Mouse (Mus musculus) urinary bladder, postnatal 36 days (tissue): ENCODE results near the gene Clba1.

Experiments
- DNase-seq, 2 experiments: peaks; one replicate each; pipeline ENCODE4 v3.0.0; 2022; ENCODE audit warnings: low spot score in 2 of 2, mixed read lengths in 1 of 2

The Clba1 gene

DNA sequence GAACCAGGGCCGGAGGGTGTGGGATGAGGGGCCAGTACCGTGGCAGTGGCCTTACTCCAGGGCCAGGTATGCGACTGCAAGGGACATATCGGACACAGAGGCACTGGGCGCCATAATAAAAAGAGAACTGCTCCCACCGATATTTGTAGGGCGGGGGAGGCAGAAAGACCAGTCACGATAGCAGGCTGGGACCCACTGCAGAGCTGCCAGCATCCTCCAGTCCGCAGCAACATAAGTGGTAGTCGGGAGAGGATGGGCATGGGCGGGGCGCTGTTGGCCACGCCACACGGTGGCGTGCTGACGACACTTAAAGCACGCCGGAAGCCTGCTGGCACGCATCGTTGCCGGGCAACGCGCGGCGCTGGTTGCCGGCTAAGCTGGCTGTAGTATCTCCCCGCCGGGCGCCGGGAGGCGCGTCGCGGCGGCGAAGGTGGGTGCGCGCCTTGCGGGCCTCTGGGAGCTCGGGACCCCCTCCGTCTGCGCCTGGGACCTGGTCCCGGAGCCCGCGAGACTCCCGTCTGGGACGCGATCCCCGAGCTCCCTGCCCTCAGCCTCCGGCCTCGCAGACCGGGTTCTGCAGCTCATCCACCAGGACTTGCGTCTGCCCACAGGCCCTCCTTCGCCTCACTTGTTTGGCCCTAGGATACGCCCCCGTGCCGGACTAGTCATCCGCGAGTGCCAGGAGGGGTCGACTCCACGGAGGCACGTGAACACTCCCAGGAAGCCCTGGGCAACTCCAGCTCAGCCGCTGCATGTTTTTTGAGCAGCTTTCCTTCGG is at the start of gene Clba1:
Gene Clba1, plus strand, starts transcription at position 351 of the 778 bp plus-strand sequence.
- DNase-seq = peak; percentile 84 to 88

DNA sequence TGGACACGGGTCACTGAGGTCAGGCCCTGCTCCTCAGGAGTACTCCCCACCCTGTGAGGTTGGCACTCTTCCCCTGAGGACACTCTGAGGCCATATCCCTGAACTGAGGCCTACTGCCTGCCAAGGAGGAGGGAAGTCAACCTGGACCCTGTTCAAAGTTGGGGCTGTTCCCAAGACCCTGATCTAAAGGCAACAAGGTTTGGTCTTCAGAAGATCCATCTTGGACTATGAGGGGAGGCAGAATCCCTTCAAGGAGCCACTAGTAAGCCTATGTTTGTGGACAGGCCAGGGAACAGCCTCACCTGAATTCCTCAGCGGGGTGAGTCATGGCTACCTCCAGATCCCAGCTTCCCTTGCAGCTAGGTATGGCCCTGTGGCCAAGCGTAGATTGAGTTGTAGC is 49.3 kb upstream of the Clba1 start:
- no peak for DNase-seq

GRCm38 (mm10) chr12:112760154-112760926 is 48.4 kb upstream of the Clba1 start, which contains the start of gene Pld4:
Gene Pld4, plus strand, starts transcription at chr12:112760655.
- no peak for DNase-seq

GRCm38 (mm10) chr12:112761411-112761810 is 47.3 kb upstream of the Clba1 start:
- DNase-seq = no peak

DNA sequence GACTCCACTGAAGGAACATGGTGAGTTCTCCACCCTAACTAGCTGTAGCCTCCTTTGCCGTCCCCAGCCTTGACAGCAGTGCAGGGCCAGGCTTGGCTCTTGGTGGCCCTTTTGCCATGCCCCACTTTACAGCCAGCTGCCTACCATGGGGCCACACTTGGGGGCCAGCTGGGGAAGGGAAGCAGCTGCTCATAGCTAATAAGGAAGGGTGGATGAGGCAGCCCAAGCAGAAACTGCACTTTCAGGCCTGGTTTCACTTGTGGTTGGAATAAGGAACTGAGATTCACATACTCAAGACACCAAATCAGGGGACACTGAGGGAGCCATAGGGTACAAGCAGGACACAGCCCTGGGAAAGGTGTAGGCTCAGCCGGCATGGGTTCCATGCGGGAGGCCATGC is 46.7 kb upstream of the Clba1 start:
- no peak for DNase-seq

DNA sequence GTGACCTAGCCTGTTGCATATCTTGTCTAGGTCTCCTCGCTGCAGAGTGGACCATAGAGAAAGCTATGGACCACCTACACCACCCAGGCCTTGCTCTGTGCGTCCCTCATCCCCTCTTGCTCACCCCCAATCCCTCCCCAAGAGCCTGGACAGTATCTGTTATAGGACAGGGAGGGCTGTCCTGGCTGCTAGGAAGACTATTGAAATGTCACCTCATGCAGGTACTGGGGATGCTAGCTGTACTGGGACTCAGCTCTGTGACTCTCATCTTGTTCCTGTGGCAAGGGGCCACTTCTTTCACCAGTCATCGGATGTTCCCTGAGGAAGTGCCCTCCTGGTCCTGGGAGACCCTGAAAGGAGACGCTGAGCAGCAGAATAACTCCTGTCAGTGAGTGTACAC is 45.6 kb upstream of the Clba1 start:
- no peak for DNase-seq

- no peak for DNase-seq
Measured at GRCm38 (mm10) chr12:112764141-112764540, 44.6 kb upstream of the Clba1 start.

DNA sequence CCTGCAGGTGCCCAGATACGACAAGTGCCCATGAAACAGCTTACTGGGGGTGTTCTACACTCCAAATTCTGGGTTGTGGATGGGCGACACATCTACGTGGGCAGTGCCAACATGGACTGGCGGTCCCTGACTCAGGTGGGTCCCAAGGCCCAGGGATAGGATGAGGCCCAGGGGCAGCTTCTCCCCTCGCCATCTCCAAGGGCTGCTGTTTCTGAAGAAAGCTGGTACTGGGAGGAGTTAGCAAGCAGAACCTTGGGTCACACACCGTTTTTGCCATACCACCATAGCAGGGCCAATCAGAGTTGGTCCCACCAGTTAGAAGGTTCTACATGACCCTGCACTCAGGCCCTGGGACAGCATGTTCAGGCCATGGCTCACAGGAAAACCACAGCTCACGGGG is 43.7 kb upstream of the Clba1 start:
- no peak for DNase-seq

- no peak for DNase-seq
Measured at GRCm38 (mm10) chr12:112766586-112766985, 42.2 kb upstream of the Clba1 start.

GRCm38 (mm10) chr12:112767036-112767890 is 41.5 kb upstream of the Clba1 start:
- no peak for DNase-seq

GRCm38 (mm10) chr12:112768166-112768565 is 40.6 kb upstream of the Clba1 start:
- no peak for DNase-seq

DNA sequence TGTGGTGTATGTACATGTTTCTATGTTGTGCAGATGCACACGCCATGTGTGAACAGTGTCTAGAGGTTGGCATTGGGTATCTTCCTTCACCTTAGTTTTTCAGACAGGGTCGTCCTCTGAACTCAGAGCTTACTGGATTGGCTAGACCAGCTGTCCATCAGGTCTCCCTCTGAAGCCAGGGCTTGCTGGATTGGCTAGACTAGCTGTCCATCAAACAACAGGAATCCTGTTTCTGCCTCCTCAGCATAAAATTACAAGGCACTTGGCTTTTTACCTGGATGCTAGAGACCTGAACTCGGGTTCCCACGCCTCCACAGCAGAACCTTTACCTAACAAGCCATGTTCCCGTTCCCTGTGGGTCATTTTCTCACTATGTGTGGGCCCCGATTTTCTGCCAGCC is 39.7 kb upstream of the Clba1 start:
- DNase-seq = no peak

GRCm38 (mm10) chr12:112769751-112770150 is 39.0 kb upstream of the Clba1 start:
- DNase-seq = no peak

GRCm38 (mm10) chr12:112770396-112770795 is 38.3 kb upstream of the Clba1 start:
- no peak for DNase-seq

- no peak for DNase-seq
Measured at GRCm38 (mm10) chr12:112772306-112772705, 36.4 kb upstream of the Clba1 start.

- DNase-seq = no peak
Measured at GRCm38 (mm10) chr12:112773366-112773765, 35.4 kb upstream of the Clba1 start.

DNA sequence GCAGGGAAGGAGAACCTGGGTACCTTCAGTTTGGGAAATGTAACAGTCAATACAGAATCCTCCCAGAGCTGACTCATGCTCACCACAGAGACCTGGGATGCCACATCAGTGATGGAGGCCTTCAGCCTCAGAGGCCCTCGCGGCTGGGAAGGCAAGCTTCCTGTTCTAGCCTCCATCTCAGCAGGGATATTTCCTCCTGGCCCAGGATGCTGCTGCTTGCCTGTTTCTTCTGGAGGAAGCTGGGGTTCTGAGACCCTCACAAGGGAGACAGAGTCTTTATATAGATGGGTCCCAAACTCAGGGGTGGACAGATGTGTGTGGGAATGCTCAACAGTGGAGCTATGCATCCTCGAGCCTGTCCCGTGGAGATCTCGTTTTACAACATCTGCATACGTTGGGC is 34.7 kb upstream of the Clba1 start:
- no peak for DNase-seq

- DNase-seq = no peak
Measured at GRCm38 (mm10) chr12:112774481-112774880, 34.3 kb upstream of the Clba1 start.

DNA sequence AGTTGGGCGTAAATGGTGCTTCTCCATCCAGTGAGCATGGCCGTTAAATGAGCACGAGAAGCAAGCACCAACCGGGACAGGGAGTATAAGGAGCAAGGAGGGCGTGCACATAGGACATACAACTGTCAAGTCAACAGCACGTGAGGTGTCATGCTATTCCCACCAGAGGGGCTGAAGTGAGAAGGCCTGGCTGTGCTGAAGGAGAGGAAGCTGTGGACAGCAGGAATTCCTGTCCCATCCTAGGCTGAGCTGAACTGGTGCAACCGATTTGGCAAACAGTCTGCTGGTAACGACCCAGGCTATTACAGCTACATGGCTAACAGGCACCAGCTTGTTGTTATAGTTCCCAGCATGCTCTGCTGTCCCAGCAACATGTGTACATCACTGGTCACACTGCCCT is 17.7 kb upstream of the Clba1 start:
- DNase-seq = no peak

DNA sequence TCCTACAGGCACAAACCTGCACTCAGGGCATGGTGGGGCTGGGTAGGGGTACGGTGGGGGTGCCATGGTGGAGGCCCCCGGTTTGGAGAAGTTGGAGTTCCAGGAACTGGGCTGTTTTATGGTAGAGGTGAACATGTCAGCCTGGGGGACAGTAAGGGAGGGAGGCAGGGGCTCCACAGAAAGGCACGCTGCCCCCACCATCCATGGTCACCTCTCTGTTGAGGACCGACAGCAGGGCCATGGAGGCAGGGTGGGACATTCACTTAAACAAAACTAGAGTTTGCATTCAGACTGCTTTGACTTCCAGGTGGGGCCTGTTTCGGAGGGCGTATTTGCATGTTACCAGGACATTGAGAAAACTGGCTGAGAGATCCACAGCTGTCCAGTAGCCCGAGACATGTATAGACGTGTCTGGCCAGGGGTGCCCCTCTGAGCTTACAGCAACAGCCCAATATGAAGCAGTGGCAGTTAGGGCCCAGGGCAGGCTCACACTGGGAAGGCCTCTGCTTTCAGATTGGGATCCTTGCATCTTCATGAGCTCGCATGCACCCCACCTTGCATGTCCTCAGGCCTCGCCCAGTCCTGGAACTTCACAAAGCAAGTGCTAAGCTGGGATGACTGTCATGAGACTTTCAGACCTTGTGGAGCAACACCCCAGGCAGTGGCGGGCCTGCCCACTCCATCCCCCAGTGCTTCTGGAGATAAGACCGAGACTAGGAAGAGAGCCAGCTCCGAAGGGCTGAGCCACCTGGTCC is 15.0 kb upstream of the Clba1 start:
- peak; percentile 72 to 80 for DNase-seq

GRCm38 (mm10) chr12:112794356-112794816 is 14.4 kb upstream of the Clba1 start:
- no peak for DNase-seq
